Mouse (Mus musculus) intestine, embryonic 14.5 days (tissue): Measurements from ENCODE around the gene Nmd3. TPM values are rescaled to one million over a fixed set of nuclear protein-coding genes. Genes with fewer than 3 reads are reported as not detected.

Source experiments
- ATAC-seq: fragments of 200-750 bp; cut with Nextera tagmentation; replicated peaks from 2 replicates; pipeline ENCODE4 v1.8.0; 2017; ENCODE audit warnings: low read depth, moderate number of reproducible peaks, moderate TSS enrichment, moderate library complexity; ENCODE audit not compliant: low FRiP score, low TSS enrichment
- DNase-seq: peaks from one replicate; pipeline ENCODE4 v3.0.0-alpha.2; 2018; ENCODE audit warnings: low spot score
- H3K27ac ChIP-seq: fragments of 300-500 bp; sonication (generic); 2 replicates; pipeline ENCODE4 v1.5.1; 2014; ENCODE audit warnings: low read depth, mild to moderate bottlenecking, control low read depth
- H3K27me3 ChIP-seq: fragments of 300-500 bp; sonication (generic); replicated peaks from 2 replicates; pipeline ENCODE4 v1.6.1; 2014; ENCODE audit warnings: low read length, control low read depth; ENCODE audit not compliant: control insufficient read depth, insufficient read depth
- H3K36me3 ChIP-seq: fragments of 300-500 bp; sonication (generic); 2 replicates; pipeline ENCODE4 v1.6.1; 2014; ENCODE audit warnings: low read length, control low read depth; ENCODE audit not compliant: control insufficient read depth, insufficient read depth
- H3K4me1 ChIP-seq: fragments of 300-500 bp; sonication (generic); replicated peaks from 2 replicates; pipeline ENCODE4 v1.6.1; 2014; ENCODE audit warnings: low read length, control low read depth, mixed read lengths; ENCODE audit not compliant: control insufficient read depth, insufficient read depth
- H3K4me2 ChIP-seq: fragments of 300-500 bp; sonication (generic); 2 replicates; pipeline ENCODE4 v1.6.1; 2014; ENCODE audit warnings: low read length
- H3K4me3 ChIP-seq: fragments of 300-500 bp; sonication (generic); 2 replicates; pipeline ENCODE4 v1.5.1; 2014; ENCODE audit warnings: low read depth, low read length, control low read depth, mixed read lengths
- H3K9ac ChIP-seq: fragments of 300-500 bp; sonication (generic); 2 replicates; pipeline ENCODE4 v1.6.1; 2014; ENCODE audit warnings: mild to moderate bottlenecking, low read length
- H3K9me3 ChIP-seq: fragments of 300-500 bp; sonication (generic); 2 replicates; pipeline ENCODE4 v1.6.1; 2016; ENCODE audit warnings: low read length, control low read depth; ENCODE audit not compliant: control insufficient read depth
- WGBS: fragments of 180-500 bp; shearing (Covaris S2); extraction: QIAGEN DNeasy Blood & Tissue Kit; methylation state at CpG from one replicate; pipeline ENCODE4 v1.1.7; 2014; 5-methylcytosine and 5-hydroxymethylcytosine counted together
- polyA plus RNA-seq: library from polyadenylated mRNA; unstranded; fragments of >200 nt; fragmentation: Nextera tagmentation; extraction: Ambion mirVana; gene quantifications from 2 replicates; pipeline ENCODE4 v1.2.1, GENCODE M21; 2014

Gene Nmd3
- polyA plus RNA-seq, 1 experiment from 2014 or later, result 159 TPM

GRCm38 (mm10) chr3:69709043-69709929 is 12.5 kb upstream of the Nmd3 start:
- peak; percentile 23 for DNase-seq
- Histone ChIP-seq H3K36me3 (no peaks in the 10 kb centered on the region), H3K9ac (no peak overlapping the region), H3K4me3 (no peak overlapping the region), H3K27me3 (no peaks in the 10 kb centered on the region), H3K4me1 (no peaks in the 10 kb centered on the region), H3K27ac (no peak overlapping the region), H3K4me2 (no peak overlapping the region), H3K9me3 (no peaks in the 10 kb centered on the region)
- ATAC-seq, result no peak
- WGBS, result 62% methylated on average over 12 of the region's 12 CpGs

- Histone ChIP-seq H3K27ac (no peak overlapping the region), H3K9ac (no peak overlapping the region), H3K4me1 (no peaks in the 10 kb centered on the region), H3K36me3 (no peaks in the 10 kb centered on the region), H3K9me3 (no peaks in the 10 kb centered on the region), H3K27me3 (no peaks in the 10 kb centered on the region), H3K4me2 (no peak overlapping the region), H3K4me3 (no peak overlapping the region)
- 49% methylated on average over 8 of the region's 8 CpGs for WGBS
- DNase-seq (no peak), ATAC-seq (no peak)
Measured at GRCm38 (mm10) chr3:69711907-69712600, 9.7 kb upstream of the Nmd3 start.

GRCm38 (mm10) chr3:69717476-69717875 is 4.3 kb upstream of the Nmd3 start:
- H3K4me1 ChIP-seq, result no peaks in the 10 kb centered on the region
- no peak for DNase-seq
- H3K9me3 ChIP-seq, result no peaks in the 10 kb centered on the region
- H3K27ac ChIP-seq, result no peak overlapping the region
- H3K4me2 ChIP-seq, result no peak overlapping the region
- no peaks in the 10 kb centered on the region for H3K36me3 ChIP-seq
- no peaks in the 10 kb centered on the region for H3K27me3 ChIP-seq
- no peak for ATAC-seq
- H3K4me3 ChIP-seq, result no peak overlapping the region
- WGBS, result 85% methylated on average over 6 of the region's 6 CpGs
- H3K9ac ChIP-seq, result no peak overlapping the region

GRCm38 (mm10) chr3:69722187-69722867 is 542 bp downstream of the Nmd3 start:
- H3K4me3 ChIP-seq, result peak overlapping the region; percentile 90
- under 1% methylated on average over 57 of the region's 58 CpGs for whole genome bisulfite sequencing
- peak overlapping the region; percentile 96 for H3K9ac ChIP-seq

GRCm38 (mm10) chr3:69723161-69723560 is 1.4 kb downstream of the Nmd3 start:
- Histone ChIP-seq H3K4me1 (peaks cover 15% of the 10 kb centered on the region), H3K9me3 (no peaks in the 10 kb centered on the region), H3K4me2 (peak overlapping the region; percentile 88), H3K27ac (no peak overlapping the region), H3K36me3 (peaks cover 28% of the 10 kb centered on the region), H3K27me3 (no peaks in the 10 kb centered on the region), H3K4me3 (peak overlapping the region; percentile 90), H3K9ac (peak overlapping the region; percentile 96)
- WGBS, result 49% methylated on average over 7 of the region's 7 CpGs
- DNase-seq, result peak; percentile 50
- no peak for ATAC-seq

More at GRCm38 (mm10) chr3:69722187-69722867, 542 bp downstream of the Nmd3 start:
- peak overlapping the region; percentile 88 for H3K4me2 ChIP-seq
- peaks cover 15% of the 10 kb centered on the region for H3K4me1 ChIP-seq
- H3K27me3 ChIP-seq, result no peaks in the 10 kb centered on the region
- peaks cover 20% of the 10 kb centered on the region for H3K36me3 ChIP-seq
- ATAC-seq (peak; percentile 90), DNase-seq (peak; percentile 86)
- H3K9me3 ChIP-seq, result no peaks in the 10 kb centered on the region
- H3K27ac ChIP-seq, result peak overlapping the region; percentile 83

- H3K4me3 ChIP-seq, result no peak overlapping the region
- H3K36me3 ChIP-seq, result peaks cover 75% of the 10 kb centered on the region
- H3K4me1 ChIP-seq, result no peaks in the 10 kb centered on the region
- no peaks in the 10 kb centered on the region for H3K27me3 ChIP-seq
- H3K9me3 ChIP-seq, result no peaks in the 10 kb centered on the region
- H3K4me2 ChIP-seq, result no peak overlapping the region
- H3K9ac ChIP-seq, result no peak overlapping the region
- DNase-seq (no peak), ATAC-seq (no peak)
- no peak overlapping the region for H3K27ac ChIP-seq
Measured at GRCm38 (mm10) chr3:69730930-69731329, 9.1 kb downstream of the Nmd3 start.

GRCm38 (mm10) chr3:69733939-69734338 is 12.2 kb downstream of the Nmd3 start:
- DNase-seq (no peak), ATAC-seq (no peak)
- Histone ChIP-seq H3K9ac (no peak overlapping the region), H3K4me1 (no peaks in the 10 kb centered on the region), H3K36me3 (peaks cover 77% of the 10 kb centered on the region), H3K27ac (no peak overlapping the region), H3K4me3 (no peak overlapping the region), H3K9me3 (no peaks in the 10 kb centered on the region), H3K4me2 (no peak overlapping the region), H3K27me3 (no peaks in the 10 kb centered on the region)
- 71% methylated on average over 2 of the region's 2 CpGs for WGBS

GRCm38 (mm10) chr3:69755192-69755591 is 33.4 kb downstream of the Nmd3 start:
- Histone ChIP-seq H3K4me1 (no peaks in the 10 kb centered on the region), H3K4me3 (no peak overlapping the region), H3K36me3 (peaks cover 77% of the 10 kb centered on the region), H3K27me3 (no peaks in the 10 kb centered on the region), H3K9ac (no peak overlapping the region), H3K9me3 (no peaks in the 10 kb centered on the region), H3K4me2 (no peak overlapping the region), H3K27ac (no peak overlapping the region)
- 78% methylated on average over 3 of the region's 3 CpGs for WGBS
- ATAC-seq, result no peak
- peak; percentile 40 for DNase-seq
